Mouse (Mus musculus) natural killer cell, adult 2 months (primary cell): ENCODE results near the gene E030025P04Rik.

Experiments used
- DNase-seq, 2 experiments: peaks; one replicate each; pipeline ENCODE4 v3.0.0; 2022; ENCODE audit warnings: low spot score in 2 of 2

Gene E030025P04Rik

GRCm38 (mm10) chr11:109102646-109103045 is 41.5 kb downstream of the E030025P04Rik start:
- no peak for DNase-seq

- DNase-seq = no peak
Observed at GRCm38 (mm10) chr11:109100266-109100665, 43.9 kb downstream of the E030025P04Rik start.

- no peak for DNase-seq
Observed at GRCm38 (mm10) chr11:109091821-109092220, 52.3 kb downstream of the E030025P04Rik start.
